Mouse (Mus musculus): ENCODE results near the gene Mettl7a2. TPM values are rescaled to one million over a fixed set of nuclear protein-coding genes. Genes with fewer than 3 reads are reported as not detected.

The Mettl7a2 gene
- polyA plus RNA-seq, 1 experiment from 2014 or later, result not detected

GRCm38 (mm10) chr15:100410918-100411672 is 58.1 kb downstream of the Mettl7a2 start:
- Histone ChIP-seq H3K4me3 (no peak overlapping the region), H3K36me3 (replicated peaks) (peaks cover 12% of the 10 kb centered on the region; the same call in 1 of the 2 replicates)

More at GRCm38 (mm10) chr15:100410918-100411672, 58.1 kb downstream of the Mettl7a2 start:
- no peak overlapping the region for H3K9ac ChIP-seq
- H3K4me1 ChIP-seq, result no peaks in the 10 kb centered on the region
- H3K27me3 ChIP-seq (replicated peaks), result no peaks in the 10 kb centered on the region
- ATAC-seq (replicated peaks), result no peak
- H3K27ac ChIP-seq, result no peak overlapping the region
- H3K4me2 ChIP-seq, result no peak overlapping the region
- 66% methylated on average over 14 of the region's 14 CpGs for WGBS
- no peaks in the 10 kb centered on the region for H3K9me3 ChIP-seq

Other genes starting within 250 kb of the Mettl7a2 start
- 16.0 TPM in 2 replicates for gene Atf1, start 125.4 kb upstream of the Mettl7a2 start, polyA plus RNA-seq (2015; fragmentation: Nextera tagmentation; extraction: Ambion mirVana)
- gene Tmprss12, start 72.4 kb upstream of the Mettl7a2 start, polyA plus RNA-seq (2015; fragmentation: Nextera tagmentation; extraction: Ambion mirVana), result not detected in 2 replicates
- gene Mettl7a1, start 49.1 kb upstream of the Mettl7a2 start, polyA plus RNA-seq (2015; fragmentation: Nextera tagmentation; extraction: Ambion mirVana), result 3.2 and 4.3 TPM in 2 replicates
- gene Mettl7a3, start 18.3 kb upstream of the Mettl7a2 start, polyA plus RNA-seq (2015; fragmentation: Nextera tagmentation; extraction: Ambion mirVana), result not detected in 2 replicates
- gene Methig1, start 51 bp upstream of the Mettl7a2 start, polyA plus RNA-seq (2015; fragmentation: Nextera tagmentation; extraction: Ambion mirVana), result 0.11 and 0.13 TPM in 2 replicates
- gene Higd1c, start 11.3 kb downstream of the Mettl7a2 start, polyA plus RNA-seq (2015; fragmentation: Nextera tagmentation; extraction: Ambion mirVana), result not detected in 2 replicates
- gene Gm5475, start 68.9 kb downstream of the Mettl7a2 start, polyA plus RNA-seq (2015; fragmentation: Nextera tagmentation; extraction: Ambion mirVana), result 0.09 TPM in 2 replicates
- gene Slc11a2, start 71.9 kb downstream of the Mettl7a2 start, polyA plus RNA-seq (2015; fragmentation: Nextera tagmentation; extraction: Ambion mirVana), result 28.0 and 31.0 TPM in 2 replicates
- gene Letmd1, start 115.8 kb downstream of the Mettl7a2 start, polyA plus RNA-seq (2015; fragmentation: Nextera tagmentation; extraction: Ambion mirVana), result 57.0 and 59.5 TPM in 2 replicates
- gene Csrnp2, start 142.3 kb downstream of the Mettl7a2 start, polyA plus RNA-seq (2015; fragmentation: Nextera tagmentation; extraction: Ambion mirVana), result 53.5 and 55.7 TPM in 2 replicates
- gene Tfcp2, start 198.8 kb downstream of the Mettl7a2 start, polyA plus RNA-seq (2015; fragmentation: Nextera tagmentation; extraction: Ambion mirVana), result 40.2 and 42.8 TPM in 2 replicates
- gene Pou6f1, start 246.8 kb downstream of the Mettl7a2 start, polyA plus RNA-seq (2015; fragmentation: Nextera tagmentation; extraction: Ambion mirVana), result 43.0 and 43.4 TPM in 2 replicates